Mouse (Mus musculus): ENCODE results near the gene Gm6583. TPM values are rescaled to one million over a fixed set of nuclear protein-coding genes. Genes with fewer than 3 reads are reported as not detected.
A peak's percentile ranks its signal among the peaks of the same experiment; 100 is the strongest.
"Not testable (repeated sequence)": the region's sequence is repeated elsewhere in the genome, so short reads cannot be mapped to it uniquely, and the experiment has no call there.

Gm6583 gene
- polyA plus RNA-seq, 1 experiment from 2014 or later, result 0.12 TPM

DNA sequence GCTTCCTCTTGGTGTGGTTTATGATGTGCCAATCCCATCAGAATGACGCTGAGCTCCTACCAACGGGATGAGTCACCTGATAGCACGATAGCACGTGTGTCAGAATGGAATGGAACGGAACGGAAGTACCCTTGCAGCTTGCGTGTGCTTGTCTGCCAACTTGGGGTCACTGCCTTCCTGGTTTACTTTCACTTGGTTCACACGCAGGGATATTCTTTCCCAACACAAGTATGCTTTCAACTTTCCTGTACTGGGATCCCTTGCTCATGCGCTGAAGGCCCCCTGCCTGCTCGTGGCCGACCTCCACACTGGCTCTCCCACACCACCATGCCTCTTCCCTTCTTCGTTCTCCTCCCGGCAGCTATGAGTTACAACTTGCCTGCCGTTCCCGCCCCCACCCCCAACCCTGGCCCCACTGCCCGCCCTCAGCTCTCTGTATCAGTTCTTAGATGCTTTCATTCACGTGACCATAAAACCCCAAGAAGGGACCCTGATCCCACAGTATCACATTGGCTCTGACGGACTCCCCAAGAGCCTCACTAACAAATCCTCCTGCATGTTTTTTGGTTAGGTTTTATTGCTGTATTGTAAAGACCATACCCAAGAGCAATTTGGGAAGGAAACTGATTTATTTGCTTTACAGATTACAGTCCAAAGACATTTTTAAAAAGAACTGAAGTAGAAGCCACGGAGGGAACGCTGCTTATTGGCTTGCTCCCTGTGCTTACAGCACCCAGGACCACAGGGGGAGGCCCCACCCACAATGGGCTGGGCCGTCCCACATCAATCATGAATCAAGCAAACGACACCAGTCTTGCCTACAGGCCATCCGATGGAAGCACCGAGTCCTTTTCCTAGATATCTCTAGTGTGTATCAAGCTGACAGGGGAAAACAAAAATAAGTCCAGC, 30.9 kb downstream of the Gm6583 start:
- WGBS, result 7% methylated on average over 24 of the region's 24 CpGs
- Histone ChIP-seq H3K9me3 (ENCODE audit: control insufficient read depth) (no peaks in the 10 kb centered on the region), H3K36me3 (ENCODE audit: control insufficient read depth, insufficient read depth) (peaks cover 23% of the 10 kb centered on the region), H3K9ac (ENCODE audit: low read depth, low read length) (no peak overlapping the region), H3K4me3 (ENCODE audit: low read depth, low read length) (peak overlapping the region; percentile 31), H3K27me3 (replicated peaks; ENCODE audit: control insufficient read depth, insufficient read depth, low read length) (no peaks in the 10 kb centered on the region), H3K27ac (ENCODE audit: low read depth, low read length) (peak overlapping the region; percentile 77), H3K4me1 (replicated peaks; ENCODE audit: control insufficient read depth, insufficient read depth, low read length) (0 out of 2 replicates have a peak, but pooled peaks cover 9% of the 10 kb centered on the region), H3K4me2 (replicated peaks; ENCODE audit: low read depth) (peak overlapping the region; percentile 82)
- TF ChIP-seq CTCF (IDR thresholded peaks at IDR 0.05; ENCODE audit: low read depth), result no peak
- ATAC-seq, result peak; percentile 73

- Histone ChIP-seq H3K27me3 (replicated peaks; ENCODE audit: control insufficient read depth, insufficient read depth, low read length) (no peaks in the 10 kb centered on the region), H3K36me3 (ENCODE audit: control insufficient read depth, insufficient read depth) (0 out of 2 replicates have a peak, but pooled peaks cover 9% of the 10 kb centered on the region), H3K4me3 (ENCODE audit: low read depth, low read length) (no peak overlapping the region), H3K27ac (ENCODE audit: low read depth, low read length) (no peak overlapping the region), H3K9ac (ENCODE audit: low read depth, low read length) (no peak overlapping the region), H3K4me2 (replicated peaks; ENCODE audit: low read depth) (no peak overlapping the region), H3K4me1 (replicated peaks; ENCODE audit: control insufficient read depth, insufficient read depth, low read length) (0 out of 2 replicates have a peak, but pooled peaks cover 9% of the 10 kb centered on the region), H3K9me3 (ENCODE audit: control insufficient read depth) (no peaks in the 10 kb centered on the region)
- WGBS, result 90% methylated on average over 6 of the region's 6 CpGs
- TF ChIP-seq CTCF (IDR thresholded peaks at IDR 0.05; ENCODE audit: low read depth), result no peak
- ATAC-seq, result no peak
Observed at GRCm38 (mm10) chr5:112323246-112323645, 32.6 kb downstream of the Gm6583 start.

GRCm38 (mm10) chr5:112321376-112321775, 34.5 kb downstream of the Gm6583 start:
- H3K9ac ChIP-seq (ENCODE audit: low read depth, low read length), result no peak overlapping the region
- 79% methylated on average over 4 of the region's 4 CpGs for WGBS
- peaks cover 12% of the 10 kb centered on the region; the same call in 1 of the 2 replicates for H3K4me1 ChIP-seq (replicated peaks; ENCODE audit: control insufficient read depth, insufficient read depth, low read length)
- H3K27ac ChIP-seq (ENCODE audit: low read depth, low read length), result no peak overlapping the region
- H3K27me3 ChIP-seq (replicated peaks; ENCODE audit: control insufficient read depth, insufficient read depth, low read length), result no peaks in the 10 kb centered on the region
- no peaks in the 10 kb centered on the region for H3K9me3 ChIP-seq (ENCODE audit: control insufficient read depth)
- no peak for TF ChIP-seq CTCF (IDR thresholded peaks at IDR 0.05; ENCODE audit: low read depth)
- H3K4me3 ChIP-seq (ENCODE audit: low read depth, low read length), result no peak overlapping the region
- H3K36me3 ChIP-seq (ENCODE audit: control insufficient read depth, insufficient read depth), result no peaks in the 10 kb centered on the region
- H3K4me2 ChIP-seq (replicated peaks; ENCODE audit: low read depth), result no peak overlapping the region
- no peak for ATAC-seq

DNA sequence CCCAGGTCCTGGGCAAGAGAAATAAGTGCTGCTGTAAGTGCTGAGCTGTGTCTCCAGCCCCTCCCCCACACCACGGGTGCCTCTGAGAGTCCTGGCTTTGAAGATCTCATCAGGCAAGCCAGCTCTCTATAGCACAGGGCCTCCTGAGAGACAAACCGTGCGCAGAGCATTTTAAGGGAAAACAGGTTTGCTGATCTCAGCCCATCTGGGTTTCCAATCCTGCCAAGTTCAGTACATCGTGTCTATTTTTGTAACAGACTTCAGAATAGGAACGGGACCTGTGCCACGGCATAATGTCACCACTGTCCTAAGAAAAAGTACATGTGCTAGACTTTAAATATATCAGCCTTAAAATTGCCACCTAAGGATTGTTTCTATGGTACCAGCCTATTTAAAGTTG, 34.9 kb downstream of the Gm6583 start:
- H3K27me3 ChIP-seq (replicated peaks; ENCODE audit: control insufficient read depth, insufficient read depth, low read length), result no peaks in the 10 kb centered on the region
- no peak overlapping the region for H3K4me3 ChIP-seq (ENCODE audit: low read depth, low read length)
- TF ChIP-seq CTCF (IDR thresholded peaks at IDR 0.05; ENCODE audit: low read depth), result no peak
- H3K27ac ChIP-seq (ENCODE audit: low read depth, low read length), result no peak overlapping the region
- 73% methylated on average over 6 of the region's 6 CpGs for WGBS
- no peak for ATAC-seq
- H3K9me3 ChIP-seq (ENCODE audit: control insufficient read depth), result no peaks in the 10 kb centered on the region
- H3K36me3 ChIP-seq (ENCODE audit: control insufficient read depth, insufficient read depth), result peaks cover 1% of the 10 kb centered on the region; the same call in 1 of the 2 replicates
- H3K4me1 ChIP-seq (replicated peaks; ENCODE audit: control insufficient read depth, insufficient read depth, low read length), result peaks cover 12% of the 10 kb centered on the region; the same call in 1 of the 2 replicates
- no peak overlapping the region for H3K4me2 ChIP-seq (replicated peaks; ENCODE audit: low read depth)
- no peak overlapping the region for H3K9ac ChIP-seq (ENCODE audit: low read depth, low read length)

DNA sequence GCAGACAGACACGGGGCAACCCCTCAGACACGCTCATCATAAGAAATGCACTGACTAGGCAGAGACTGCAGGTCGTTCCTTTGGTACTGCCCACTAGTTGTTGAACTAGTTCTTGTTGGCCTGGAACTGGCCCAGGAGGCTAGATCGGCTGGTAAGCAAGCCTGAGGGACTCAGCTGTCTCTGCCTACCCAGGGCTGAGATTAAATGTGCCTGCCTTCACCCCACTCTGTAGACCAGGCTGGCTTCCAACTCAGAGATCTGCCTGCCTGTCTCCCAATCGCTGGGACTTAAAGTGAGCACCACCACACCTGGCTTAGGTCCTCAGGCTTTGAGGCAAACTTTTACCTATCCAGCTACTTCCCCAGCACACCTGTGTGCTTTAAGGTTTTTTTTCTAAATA, 35.5 kb downstream of the Gm6583 start:
- no peak overlapping the region for H3K4me3 ChIP-seq (ENCODE audit: low read depth, low read length)
- TF ChIP-seq CTCF (IDR thresholded peaks at IDR 0.05; ENCODE audit: low read depth), result no peak
- WGBS, result 71% methylated on average over 5 of the region's 5 CpGs
- peaks cover 12% of the 10 kb centered on the region; the same call in 1 of the 2 replicates for H3K4me1 ChIP-seq (replicated peaks; ENCODE audit: control insufficient read depth, insufficient read depth, low read length)
- H3K27ac ChIP-seq (ENCODE audit: low read depth, low read length), result no peak overlapping the region
- ATAC-seq, result no peak
- peaks cover 7% of the 10 kb centered on the region; the same call in 1 of the 2 replicates for H3K36me3 ChIP-seq (ENCODE audit: control insufficient read depth, insufficient read depth)
- no peaks in the 10 kb centered on the region for H3K9me3 ChIP-seq (ENCODE audit: control insufficient read depth)
- no peaks in the 10 kb centered on the region for H3K27me3 ChIP-seq (replicated peaks; ENCODE audit: control insufficient read depth, insufficient read depth, low read length)
- no peak overlapping the region for H3K9ac ChIP-seq (ENCODE audit: low read depth, low read length)
- no peak overlapping the region for H3K4me2 ChIP-seq (replicated peaks; ENCODE audit: low read depth)

DNA sequence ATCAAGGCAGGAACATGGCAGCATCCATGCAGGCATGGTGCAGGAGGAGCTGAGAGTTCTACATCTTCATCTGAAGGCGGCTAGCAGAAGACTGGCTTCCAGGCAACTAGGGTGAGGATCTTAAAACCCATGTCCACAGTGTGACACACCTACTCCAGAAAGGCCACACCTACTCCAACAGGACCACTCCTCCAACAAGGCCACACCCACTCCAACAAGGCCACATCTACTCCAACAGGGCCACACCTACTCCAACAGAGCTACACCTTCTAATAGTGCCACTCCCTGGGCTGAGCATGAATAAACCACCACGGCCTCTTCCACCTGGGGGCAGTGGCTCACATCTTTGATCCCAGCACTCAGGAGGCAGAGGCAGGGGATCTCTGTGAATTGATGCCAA, 36.5 kb downstream of the Gm6583 start:
- peak; percentile 41 for TF ChIP-seq CTCF (IDR thresholded peaks at IDR 0.05; ENCODE audit: low read depth)
- H3K36me3 ChIP-seq (ENCODE audit: control insufficient read depth, insufficient read depth), result peaks cover 17% of the 10 kb centered on the region
- H3K4me3 ChIP-seq (ENCODE audit: low read depth, low read length); H3K27me3 ChIP-seq (replicated peaks; ENCODE audit: control insufficient read depth, insufficient read depth, low read length); H3K9ac ChIP-seq (ENCODE audit: low read depth, low read length); H3K4me2 ChIP-seq (replicated peaks; ENCODE audit: low read depth); H3K9me3 ChIP-seq (ENCODE audit: control insufficient read depth); H3K27ac ChIP-seq (ENCODE audit: low read depth, low read length); H3K4me1 ChIP-seq (replicated peaks; ENCODE audit: control insufficient read depth, insufficient read depth, low read length): not testable (repeated sequence)
- 50% methylated on average over 2 of the region's 2 CpGs for WGBS
- peak; percentile 34; the same call in 1 of the 2 replicates for ATAC-seq
